Mouse (Mus musculus) myocyte (in vitro differentiated cells): ENCODE results near the gene Gid8. TPM values are rescaled to one million over a fixed set of nuclear protein-coding genes. Genes with fewer than 3 reads are reported as not detected.
A peak's percentile ranks its signal among the peaks of the same experiment; 100 is the strongest.

Source experiments
- H3K27me3 ChIP-seq: one replicate; pipeline ENCODE4 v1.6.1; 2011; ENCODE audit not compliant: control insufficient read depth, insufficient read depth, insufficient read length
- H3K36me3 ChIP-seq: one replicate; pipeline ENCODE4 v1.6.1; 2011; ENCODE audit not compliant: control insufficient read depth, insufficient read depth
- H3K4me2 ChIP-seq: one replicate; pipeline ENCODE4 v1.6.1; 2011; ENCODE audit warnings: low read depth, control low read depth
- H3K4me3 ChIP-seq: one replicate; pipeline ENCODE4 v1.5.1; 2011; ENCODE audit warnings: mild to moderate bottlenecking, control low read depth, moderate library complexity
- H3K79me2 ChIP-seq: one replicate; pipeline ENCODE4 v1.6.1; 2011; ENCODE audit not compliant: control insufficient read depth, insufficient read depth
- H3ac ChIP-seq: one replicate; pipeline ENCODE4 v1.6.1; 2011; ENCODE audit not compliant: control insufficient read depth, insufficient read length
- CEBPB ChIP-seq: IDR thresholded peaks from 2 replicates; pipeline ENCODE4 v1.6.1; 2011; ENCODE audit warnings: mild to moderate bottlenecking, moderate library complexity; ENCODE audit not compliant: poor library complexity, insufficient read depth, severe bottlenecking
- E2F4 ChIP-seq: IDR thresholded peaks from one replicate; pipeline ENCODE4 v1.6.1; 2011; ENCODE audit warnings: mild to moderate bottlenecking, control low read depth, moderate library complexity; ENCODE audit not compliant: insufficient read depth
- MAX ChIP-seq: IDR thresholded peaks from one replicate; pipeline ENCODE4 v1.6.1; 2011; ENCODE audit warnings: low read depth, mild to moderate bottlenecking, control low read depth
- MYOD1 ChIP-seq, 3 experiments: IDR thresholded peaks; one replicate each; pipeline ENCODE4 v1.6.1; 2011; ENCODE audit warnings: control low read depth in 2 of 3, low read depth in 2 of 3, mild to moderate bottlenecking in 2 of 3, moderate library complexity in 1 of 3; ENCODE audit not compliant: insufficient read length in 2 of 3, control insufficient read depth in 1 of 3
- MYOG ChIP-seq, 3 experiments: IDR thresholded peaks; one replicate each; pipeline ENCODE4 v1.6.1; 2011; ENCODE audit warnings: control low read depth in 2 of 3, low read depth in 2 of 3, mild to moderate bottlenecking in 2 of 3; ENCODE audit not compliant: insufficient read length in 2 of 3, control insufficient read depth in 1 of 3, insufficient read depth in 1 of 3
- POLR2A ChIP-seq: IDR thresholded peaks from one replicate; pipeline ENCODE4 v1.6.1; 2011; ENCODE audit warnings: low read depth, mild to moderate bottlenecking, control low read depth, moderate library complexity; ENCODE audit not compliant: insufficient read length
- POLR2AphosphoS2 ChIP-seq: IDR thresholded peaks from one replicate; pipeline ENCODE4 v1.6.1; 2011; ENCODE audit warnings: low read depth, control low read depth; ENCODE audit not compliant: insufficient read length
- REST ChIP-seq: IDR thresholded peaks from one replicate; pipeline ENCODE4 v1.6.1; 2011; ENCODE audit warnings: mild to moderate bottlenecking, control low read depth, moderate library complexity; ENCODE audit not compliant: insufficient read depth, insufficient read length
- SRF ChIP-seq: IDR thresholded peaks from one replicate; pipeline ENCODE4 v1.6.1; 2011; ENCODE audit warnings: low read depth; ENCODE audit not compliant: control insufficient read depth, insufficient read length
- TCF12 ChIP-seq: IDR thresholded peaks from one replicate; pipeline ENCODE4 v1.6.1; 2011; ENCODE audit warnings: mild to moderate bottlenecking, control low read depth; ENCODE audit not compliant: poor library complexity, insufficient read depth, severe bottlenecking
- TCF3 ChIP-seq: IDR thresholded peaks from one replicate; pipeline ENCODE4 v1.6.1; 2011; ENCODE audit warnings: low read depth, control low read depth; ENCODE audit not compliant: insufficient read length
- USF1 ChIP-seq: IDR thresholded peaks from one replicate; pipeline ENCODE4 v1.6.1; 2011; ENCODE audit warnings: low read depth, mild to moderate bottlenecking, control low read depth, moderate library complexity
- polyA plus RNA-seq: library from polyadenylated mRNA; unstranded; fragments of >200 nt; fragmentation: generic; extraction: Trizol; gene quantifications from one replicate; pipeline ENCODE4 v1.2.1, GENCODE M21; 2012; ENCODE audit warnings: missing spikeins

The Gid8 gene
- polyA plus RNA-seq, 1 experiment, result 44.9 TPM

DNA sequence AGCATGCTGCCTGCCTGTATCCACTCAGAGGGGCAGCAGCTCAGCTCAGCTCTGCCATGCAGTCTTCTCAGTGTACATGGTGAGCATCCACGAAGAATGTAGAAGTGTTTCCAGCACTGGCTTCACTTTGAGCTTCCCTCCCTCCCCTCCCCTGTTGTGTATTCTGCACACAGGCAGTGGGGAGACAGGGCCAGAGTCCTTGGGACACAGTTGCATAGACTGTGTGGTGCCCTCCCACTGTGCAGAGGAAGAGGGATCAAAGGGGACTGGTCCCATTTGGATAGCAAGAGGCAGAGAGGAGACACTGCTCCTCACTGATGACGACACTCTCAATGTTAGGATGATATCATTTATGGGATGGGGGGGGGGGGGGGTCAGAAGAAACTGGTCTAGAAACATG lies 28.7 kb upstream of the Gid8 start:
- no peak overlapping the region for H3K4me2 ChIP-seq
- H3K4me3 ChIP-seq, result no peak overlapping the region
- TF ChIP-seq REST (no peak), TCF12 (no peak), POLR2AphosphoS2 (peak; percentile 30)
- H3ac ChIP-seq, result no peak overlapping the region
- H3K36me3 ChIP-seq, result peaks cover 27% of the 10 kb centered on the region
- H3K79me2 ChIP-seq, result no peaks in the 10 kb centered on the region
- H3K27me3 ChIP-seq, result no peaks in the 10 kb centered on the region

DNA sequence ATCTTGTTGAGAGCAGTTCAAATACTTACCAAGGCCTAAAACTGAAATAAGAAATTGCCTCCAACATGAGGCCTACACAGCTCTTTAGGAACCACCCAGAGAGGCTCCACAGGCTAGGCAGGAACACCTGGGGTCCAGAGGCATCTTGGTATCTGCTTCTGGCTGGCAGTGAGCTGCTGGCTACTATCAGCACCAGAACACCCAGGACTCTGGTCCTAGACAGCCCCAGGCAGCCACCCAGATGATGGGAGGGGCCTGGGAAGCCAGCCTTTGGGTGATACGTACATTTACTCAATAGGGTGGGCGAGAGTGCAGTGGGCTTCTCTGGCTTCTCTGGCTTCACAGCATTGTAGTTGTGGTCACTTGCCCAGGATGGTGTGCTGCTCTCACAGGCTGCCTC lies 26.4 kb upstream of the Gid8 start:
- Histone ChIP-seq H3ac (no peak overlapping the region), H3K4me3 (no peak overlapping the region), H3K79me2 (peaks cover 4% of the 10 kb centered on the region), H3K4me2 (no peak overlapping the region), H3K36me3 (peaks cover 38% of the 10 kb centered on the region), H3K27me3 (no peaks in the 10 kb centered on the region)
- TF ChIP-seq POLR2A (no peak), POLR2AphosphoS2 (no peak), CEBPB (no peak), USF1 (no peak), MYOG (IDR thresholded peaks at IDR 0.05; ENCODE audit: control insufficient read depth in 1 of 3, insufficient read depth in 1 of 3, insufficient read length in 2 of 3, low read depth in 2 of 3) (no peak), MAX (no peak), TCF12 (no peak), E2F4 (no peak)

DNA sequence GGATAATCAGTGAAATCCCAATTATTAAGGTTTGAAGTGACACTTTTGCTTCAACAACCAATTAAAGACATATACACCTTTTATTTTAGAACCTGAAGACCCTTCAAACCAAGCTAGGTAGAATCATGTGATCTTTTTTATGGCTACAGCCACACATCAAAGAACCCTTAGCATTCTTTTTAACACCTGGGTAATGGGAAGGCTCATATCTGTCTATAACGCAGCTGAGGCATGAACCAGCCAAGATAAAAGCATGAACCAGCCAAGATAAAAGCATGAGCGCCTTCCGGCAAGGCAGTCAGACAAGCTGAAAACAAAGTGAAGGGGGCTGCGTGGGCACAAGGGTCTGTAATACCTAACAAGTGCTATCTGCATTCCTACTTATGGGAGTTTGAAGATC lies 25.9 kb upstream of the Gid8 start:
- Histone ChIP-seq H3ac (no peak overlapping the region), H3K4me3 (no peak overlapping the region), H3K4me2 (no peak overlapping the region), H3K27me3 (no peaks in the 10 kb centered on the region), H3K36me3 (peaks cover 42% of the 10 kb centered on the region), H3K79me2 (peaks cover 5% of the 10 kb centered on the region)
- no peak for TF ChIP-seq TCF3
- no peak for TF ChIP-seq MAX
- TF ChIP-seq TCF12, result no peak
- no peak for TF ChIP-seq POLR2AphosphoS2
- no peak for TF ChIP-seq CEBPB
- TF ChIP-seq USF1, result no peak
- TF ChIP-seq SRF, result no peak
- TF ChIP-seq MYOG (IDR thresholded peaks at IDR 0.05; ENCODE audit: control insufficient read depth in 1 of 3, insufficient read depth in 1 of 3, insufficient read length in 2 of 3, low read depth in 2 of 3), result no peak

DNA sequence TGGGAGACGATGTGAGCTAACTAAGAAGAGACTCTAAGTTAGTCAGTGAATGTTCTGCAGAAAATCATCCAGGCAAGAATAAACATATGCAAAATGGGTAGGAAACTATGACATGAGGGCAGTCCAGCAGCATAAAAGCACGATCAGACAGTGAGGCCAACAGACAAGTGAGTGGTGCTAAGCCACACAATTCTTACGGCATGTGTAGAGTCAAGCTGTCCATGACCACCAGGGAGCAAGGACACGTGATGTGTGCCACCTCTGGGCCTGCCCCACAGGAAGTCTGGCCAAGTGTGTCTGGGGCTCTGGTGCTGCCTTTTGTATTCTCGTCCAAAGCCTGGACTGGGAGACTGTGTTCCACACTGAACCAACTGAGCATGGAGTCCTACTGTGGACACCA lies 20.1 kb upstream of the Gid8 start:
- no peak overlapping the region for H3K4me2 ChIP-seq
- no peaks in the 10 kb centered on the region for H3K27me3 ChIP-seq
- H3K79me2 ChIP-seq, result peaks cover 63% of the 10 kb centered on the region
- H3K36me3 ChIP-seq, result peaks cover 31% of the 10 kb centered on the region
- no peak overlapping the region for H3K4me3 ChIP-seq
- no peak overlapping the region for H3ac ChIP-seq
- no peak for TF ChIP-seq TCF3
- peak; percentile 16 for TF ChIP-seq POLR2A

DNA sequence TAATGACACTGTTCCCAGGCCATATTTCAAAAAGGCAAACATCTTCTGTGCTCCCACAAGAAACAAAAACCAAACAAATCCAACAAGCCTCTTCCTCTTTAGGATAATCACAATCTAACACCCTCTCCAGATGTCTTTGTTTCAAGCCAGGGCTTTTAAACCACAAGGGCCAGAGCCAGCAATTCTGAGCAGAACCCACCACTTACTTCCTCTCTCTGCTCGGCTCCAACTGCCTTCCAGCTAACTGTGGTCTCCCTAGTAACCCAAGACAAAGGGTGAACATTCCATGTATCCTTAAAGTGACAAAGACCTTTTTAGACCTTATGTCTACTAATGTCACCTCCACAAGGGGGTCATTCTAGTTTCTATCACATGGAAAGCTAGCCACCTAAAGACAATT lies 17.3 kb upstream of the Gid8 start:
- Histone ChIP-seq H3ac (no peak overlapping the region), H3K4me2 (peak overlapping the region; percentile 71), H3K4me3 (no peak overlapping the region), H3K79me2 (peaks cover 91% of the 10 kb centered on the region), H3K36me3 (peaks cover 17% of the 10 kb centered on the region), H3K27me3 (no peaks in the 10 kb centered on the region)
- TF ChIP-seq CEBPB (no peak), MYOD1 (IDR thresholded peaks at IDR 0.05; ENCODE audit: control insufficient read depth in 1 of 3, insufficient read length in 2 of 3, low read depth in 2 of 3) (no peak)

DNA sequence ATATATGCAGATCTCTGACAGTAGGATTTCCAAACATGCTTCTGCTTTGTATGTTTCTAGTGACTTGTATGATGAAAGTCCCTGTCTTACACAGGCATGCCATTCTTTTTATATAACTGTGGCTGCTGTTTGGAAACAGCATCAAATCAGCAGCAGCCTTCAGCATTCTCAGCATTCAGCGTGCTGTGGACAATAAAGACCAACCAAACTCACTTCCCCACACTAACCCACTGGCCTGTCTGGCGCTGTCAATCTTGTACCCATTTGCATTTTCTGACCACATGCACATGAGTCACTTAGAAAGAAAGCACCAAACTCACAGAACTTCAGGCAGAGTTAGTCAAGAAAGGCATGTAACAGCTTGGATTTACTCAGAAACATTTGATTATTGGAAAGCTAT lies 14.7 kb upstream of the Gid8 start:
- Histone ChIP-seq H3K4me3 (no peak overlapping the region), H3K4me2 (peak overlapping the region; percentile 66), H3K79me2 (peaks cover 100% of the 10 kb centered on the region), H3ac (no peak overlapping the region), H3K27me3 (no peaks in the 10 kb centered on the region), H3K36me3 (peaks cover 5% of the 10 kb centered on the region)
- TF ChIP-seq USF1 (peak; percentile 47), MYOD1 (IDR thresholded peaks at IDR 0.05; ENCODE audit: control insufficient read depth in 1 of 3, insufficient read length in 2 of 3, low read depth in 2 of 3) (peak; percentile 70 to 86 (median 80)), TCF12 (no peak)
